Mouse (Mus musculus) intestine, embryonic 16.5 days (tissue): ENCODE data around the gene Bag6. TPM values are rescaled to one million over a fixed set of nuclear protein-coding genes. Genes with fewer than 3 reads are reported as not detected.
"Not testable (repeated sequence)": the region's sequence is repeated elsewhere in the genome, so short reads cannot be mapped to it uniquely, and the experiment has no call there.

ENCODE experiments used
- ATAC-seq: fragments of 200-750 bp; cut with Nextera tagmentation; 2 replicates; pipeline ENCODE4 v1.8.0; 2017; ENCODE audit warnings: moderate TSS enrichment, moderate library complexity
- H3K27ac ChIP-seq: fragments of 300-500 bp; sonication (generic); 2 replicates; pipeline ENCODE4 v1.5.1; 2014; ENCODE audit warnings: mild to moderate bottlenecking, low read length
- H3K27me3 ChIP-seq: fragments of 300-500 bp; sonication (generic); replicated peaks from 2 replicates; pipeline ENCODE4 v1.6.1; 2014; ENCODE audit warnings: low read length, control low read depth, mixed read lengths; ENCODE audit not compliant: control insufficient read depth, insufficient read depth
- H3K36me3 ChIP-seq: fragments of 300-500 bp; sonication (generic); 2 replicates; pipeline ENCODE4 v1.6.1; 2014; ENCODE audit warnings: low read length, control low read depth; ENCODE audit not compliant: control insufficient read depth, insufficient read depth
- H3K4me1 ChIP-seq: fragments of 300-500 bp; sonication (generic); 2 replicates; pipeline ENCODE4 v1.6.1; 2014; ENCODE audit warnings: low read length, control low read depth, mixed read lengths; ENCODE audit not compliant: control insufficient read depth, insufficient read depth
- H3K4me2 ChIP-seq: fragments of 300-500 bp; sonication (generic); 2 replicates; pipeline ENCODE4 v1.6.1; 2014; ENCODE audit warnings: low read depth, low read length, control low read depth
- H3K4me3 ChIP-seq: fragments of 300-500 bp; sonication (generic); 2 replicates; pipeline ENCODE4 v1.5.1; 2014; ENCODE audit warnings: mild to moderate bottlenecking, low read length
- H3K9ac ChIP-seq: fragments of 300-500 bp; sonication (generic); 2 replicates; pipeline ENCODE4 v1.6.1; 2014; ENCODE audit warnings: low read depth, low read length
- H3K9me3 ChIP-seq: fragments of 300-500 bp; sonication (generic); 2 replicates; pipeline ENCODE4 v1.6.1; 2016; ENCODE audit warnings: low read length, control low read depth; ENCODE audit not compliant: control insufficient read depth
- WGBS: fragments of 180-500 bp; shearing (Covaris S2); extraction: QIAGEN DNeasy Blood & Tissue Kit; methylation state at CpG from one replicate; pipeline ENCODE4 v1.1.7; 2014; 5-methylcytosine and 5-hydroxymethylcytosine counted together
- polyA plus RNA-seq: library from polyadenylated mRNA; unstranded; fragments of >200 nt; fragmentation: Nextera tagmentation; extraction: Ambion mirVana; gene quantifications from 2 replicates; pipeline ENCODE4 v1.2.1, GENCODE M21; 2015

The Bag6 gene
- polyA plus RNA-seq, 1 experiment from 2014 or later = 37.5 TPM

- H3K27ac ChIP-seq = peak overlapping the region; percentile 94
- H3K4me3 ChIP-seq, ATAC-seq, H3K36me3 ChIP-seq, H3K9ac ChIP-seq, H3K4me2 ChIP-seq, H3K27me3 ChIP-seq, H3K9me3 ChIP-seq: not testable (repeated sequence)
- WGBS = 83% methylated on average over 12 of the region's 12 CpGs
- peaks cover 37% of the 10 kb centered on the region for H3K4me1 ChIP-seq
These were observed 10.6 kb upstream of the Bag6 start for GRCm38 (mm10) chr17:35124261-35124896.

- no peak for ATAC-seq
- H3K4me2 ChIP-seq = peak overlapping the region; percentile 90; the same call in 1 of the 2 replicates
- H3K4me1 ChIP-seq = peaks cover 31% of the 10 kb centered on the region
- H3K4me3 ChIP-seq = peak overlapping the region; percentile 77; the same call in 1 of the 2 replicates
- 87% methylated on average over 1 of the region's 1 CpGs for WGBS
- H3K36me3 ChIP-seq = peaks cover 5% of the 10 kb centered on the region
- H3K9ac ChIP-seq = peak overlapping the region; percentile 91
- H3K9me3 ChIP-seq = no peaks in the 10 kb centered on the region
- no peaks in the 10 kb centered on the region for H3K27me3 ChIP-seq
- peak overlapping the region; percentile 94 for H3K27ac ChIP-seq
These were observed 9.9 kb upstream of the Bag6 start for GRCm38 (mm10) chr17:35125081-35125480.

- Histone ChIP-seq H3K9ac (peak overlapping the region; percentile 91), H3K9me3 (no peaks in the 10 kb centered on the region), H3K27me3 (no peaks in the 10 kb centered on the region), H3K4me3 (peak overlapping the region; percentile 77), H3K36me3 (peaks cover 5% of the 10 kb centered on the region), H3K4me2 (peak overlapping the region; percentile 90), H3K27ac (peak overlapping the region; percentile 94), H3K4me1 (peaks cover 28% of the 10 kb centered on the region)
- WGBS = 12% methylated on average over 6 of the region's 6 CpGs
- ATAC-seq = no peak
These were observed 9.4 kb upstream of the Bag6 start for GRCm38 (mm10) chr17:35125578-35125977.

GRCm38 (mm10) chr17:35126206-35126611 is 8.8 kb upstream of the Bag6 start, which contains the start of gene D17H6S53E:
D17H6S53E (plus strand) TSS chr17:35126373.
- peak within 1 kb of the TSS; percentile 94 for H3K27ac ChIP-seq
- peak; percentile 76 for ATAC-seq
- no peaks in the 10 kb centered on the region for H3K27me3 ChIP-seq
- H3K4me1 ChIP-seq = peaks cover 28% of the 10 kb centered on the region
- H3K4me2 ChIP-seq = peak within 1 kb of the TSS; percentile 90
- peak within 1 kb of the TSS; percentile 91 for H3K9ac ChIP-seq
- H3K9me3 ChIP-seq = no peaks in the 10 kb centered on the region
- H3K36me3 ChIP-seq = peaks cover 8% of the 10 kb centered on the region
- WGBS = under 1% methylated on average over 36 of the region's 36 CpGs
- H3K4me3 ChIP-seq = peak within 1 kb of the TSS; percentile 77

GRCm38 (mm10) chr17:35127017-35127416 is 8.0 kb upstream of the Bag6 start:
- H3K9me3 ChIP-seq = no peaks in the 10 kb centered on the region
- peak overlapping the region; percentile 94 for H3K27ac ChIP-seq
- peak overlapping the region; percentile 91 for H3K9ac ChIP-seq
- H3K36me3 ChIP-seq = peaks cover 8% of the 10 kb centered on the region
- 57% methylated on average over 13 of the region's 13 CpGs for WGBS
- no peak for ATAC-seq
- peak overlapping the region; percentile 77 for H3K4me3 ChIP-seq
- no peaks in the 10 kb centered on the region for H3K27me3 ChIP-seq
- H3K4me1 ChIP-seq = peaks cover 28% of the 10 kb centered on the region
- peak overlapping the region; percentile 90 for H3K4me2 ChIP-seq

GRCm38 (mm10) chr17:35128996-35129395 is 6.0 kb upstream of the Bag6 start:
- Histone ChIP-seq H3K4me2 (no peak overlapping the region), H3K4me1 (peaks cover 28% of the 10 kb centered on the region), H3K36me3 (peaks cover 8% of the 10 kb centered on the region), H3K9ac (no peak overlapping the region), H3K27me3 (no peaks in the 10 kb centered on the region), H3K27ac (no peak overlapping the region), H3K4me3 (no peak overlapping the region), H3K9me3 (no peaks in the 10 kb centered on the region)
- 66% methylated on average over 11 of the region's 11 CpGs for WGBS
- no peak for ATAC-seq

- Histone ChIP-seq H3K4me2 (no peak overlapping the region), H3K4me1 (peaks cover 18% of the 10 kb centered on the region), H3K36me3 (peaks cover 8% of the 10 kb centered on the region), H3K27me3 (no peaks in the 10 kb centered on the region), H3K4me3 (no peak overlapping the region), H3K9ac (no peak overlapping the region), H3K27ac (no peak overlapping the region), H3K9me3 (no peaks in the 10 kb centered on the region)
- no peak for ATAC-seq
- 84% methylated on average over 8 of the region's 8 CpGs for WGBS
These were observed 3.9 kb upstream of the Bag6 start for GRCm38 (mm10) chr17:35131038-35131437.

GRCm38 (mm10) chr17:35131500-35132173 is 3.3 kb upstream of the Bag6 start, which contains the start of gene Apom:
Apom (minus strand) TSS chr17:35132050.
- no peak within 1 kb of the TSS for H3K27ac ChIP-seq
- H3K4me1 ChIP-seq = peaks cover 19% of the 10 kb centered on the region
- 72% methylated on average over 15 of the region's 15 CpGs for WGBS
- H3K4me3 ChIP-seq = no peak within 1 kb of the TSS
- no peak within 1 kb of the TSS for H3K4me2 ChIP-seq
- ATAC-seq = no peak
- peaks cover 8% of the 10 kb centered on the region for H3K36me3 ChIP-seq
- H3K27me3 ChIP-seq = no peaks in the 10 kb centered on the region
- no peak within 1 kb of the TSS for H3K9ac ChIP-seq
- H3K9me3 ChIP-seq = no peaks in the 10 kb centered on the region

- WGBS = 61% methylated on average over 3 of the region's 3 CpGs
- H3K4me3 ChIP-seq = no peak overlapping the region
- no peak overlapping the region for H3K4me2 ChIP-seq
- no peaks in the 10 kb centered on the region for H3K9me3 ChIP-seq
- peaks cover 19% of the 10 kb centered on the region for H3K4me1 ChIP-seq
- no peak overlapping the region for H3K27ac ChIP-seq
- H3K36me3 ChIP-seq = peaks cover 8% of the 10 kb centered on the region
- H3K9ac ChIP-seq = no peak overlapping the region
- no peak for ATAC-seq
- H3K27me3 ChIP-seq = no peaks in the 10 kb centered on the region
These were observed 2.8 kb upstream of the Bag6 start for GRCm38 (mm10) chr17:35132174-35132560.
